Mouse (Mus musculus): ENCODE results near the gene Pitpnb. TPM values are rescaled to one million over a fixed set of nuclear protein-coding genes. Genes with fewer than 3 reads are reported as not detected.

The Pitpnb gene
- polyA plus RNA-seq, 1 experiment from 2014 or later, result 78.8 TPM

- Histone ChIP-seq H3K27ac (ENCODE audit: low read depth, low read length) (no peak overlapping the region), H3K4me2 (no peak overlapping the region), H3K4me3 (ENCODE audit: low read depth, low read length) (no peak overlapping the region), H3K9me3 (replicated peaks; ENCODE audit: control insufficient read depth, low read length) (no peaks in the 10 kb centered on the region), H3K27me3 (ENCODE audit: control insufficient read depth, insufficient read depth, low read length) (peaks cover 8% of the 10 kb centered on the region), H3K9ac (ENCODE audit: low read depth, low read length) (no peak overlapping the region), H3K36me3 (ENCODE audit: control insufficient read depth, insufficient read depth, low read length) (no peaks in the 10 kb centered on the region), H3K4me1 (ENCODE audit: control insufficient read depth, insufficient read depth, low read length) (peaks cover 39% of the 10 kb centered on the region)
- WGBS (ENCODE audit: insufficient replicate concordance), result 50% methylated on average over 10 of the region's 10 CpGs
- ATAC-seq (replicated peaks; ENCODE audit: insufficient number of reproducible peaks, low FRiP score, low TSS enrichment), result no peak
Measured at GRCm38 (mm10) chr5:111395771-111396170, 65.2 kb downstream of the Pitpnb start.

- Histone ChIP-seq H3K27me3 (ENCODE audit: control insufficient read depth, insufficient read depth, low read length) (peaks cover 8% of the 10 kb centered on the region), H3K9ac (ENCODE audit: low read depth, low read length) (no peak overlapping the region), H3K9me3 (replicated peaks; ENCODE audit: control insufficient read depth, low read length) (no peaks in the 10 kb centered on the region), H3K4me3 (ENCODE audit: low read depth, low read length) (no peak overlapping the region), H3K4me1 (ENCODE audit: control insufficient read depth, insufficient read depth, low read length) (peaks cover 42% of the 10 kb centered on the region), H3K4me2 (no peak overlapping the region), H3K27ac (ENCODE audit: low read depth, low read length) (no peak overlapping the region), H3K36me3 (ENCODE audit: control insufficient read depth, insufficient read depth, low read length) (no peaks in the 10 kb centered on the region)
- 64% methylated on average over 4 of the region's 4 CpGs for WGBS (ENCODE audit: insufficient replicate concordance)
- no peak for ATAC-seq (replicated peaks; ENCODE audit: insufficient number of reproducible peaks, low FRiP score, low TSS enrichment)
Measured at GRCm38 (mm10) chr5:111396199-111396598, 65.6 kb downstream of the Pitpnb start.

GRCm38 (mm10) chr5:111398471-111398870, 67.9 kb downstream of the Pitpnb start:
- no peak overlapping the region for H3K4me3 ChIP-seq (ENCODE audit: low read depth, low read length)
- H3K4me2 ChIP-seq, result no peak overlapping the region
- H3K27ac ChIP-seq (ENCODE audit: low read depth, low read length), result no peak overlapping the region
- H3K36me3 ChIP-seq (ENCODE audit: control insufficient read depth, insufficient read depth, low read length), result no peaks in the 10 kb centered on the region
- H3K4me1 ChIP-seq (ENCODE audit: control insufficient read depth, insufficient read depth, low read length), result peaks cover 38% of the 10 kb centered on the region
- H3K27me3 ChIP-seq (ENCODE audit: control insufficient read depth, insufficient read depth, low read length), result peaks cover 8% of the 10 kb centered on the region
- 34% methylated on average over 4 of the region's 4 CpGs for WGBS (ENCODE audit: insufficient replicate concordance)
- no peaks in the 10 kb centered on the region for H3K9me3 ChIP-seq (replicated peaks; ENCODE audit: control insufficient read depth, low read length)
- ATAC-seq (replicated peaks; ENCODE audit: insufficient number of reproducible peaks, low FRiP score, low TSS enrichment), result no peak
- no peak overlapping the region for H3K9ac ChIP-seq (ENCODE audit: low read depth, low read length)

GRCm38 (mm10) chr5:111399271-111399670, 68.7 kb downstream of the Pitpnb start:
- ATAC-seq (replicated peaks; ENCODE audit: insufficient number of reproducible peaks, low FRiP score, low TSS enrichment), result no peak
- H3K36me3 ChIP-seq (ENCODE audit: control insufficient read depth, insufficient read depth, low read length), result no peaks in the 10 kb centered on the region
- WGBS (ENCODE audit: insufficient replicate concordance), result 55% methylated on average over 4 of the region's 4 CpGs
- peaks cover 30% of the 10 kb centered on the region for H3K4me1 ChIP-seq (ENCODE audit: control insufficient read depth, insufficient read depth, low read length)
- peaks cover 8% of the 10 kb centered on the region for H3K27me3 ChIP-seq (ENCODE audit: control insufficient read depth, insufficient read depth, low read length)
- no peak overlapping the region for H3K4me2 ChIP-seq
- no peak overlapping the region for H3K4me3 ChIP-seq (ENCODE audit: low read depth, low read length)
- no peak overlapping the region for H3K27ac ChIP-seq (ENCODE audit: low read depth, low read length)
- H3K9me3 ChIP-seq (replicated peaks; ENCODE audit: control insufficient read depth, low read length), result no peaks in the 10 kb centered on the region
- H3K9ac ChIP-seq (ENCODE audit: low read depth, low read length), result no peak overlapping the region

- H3K4me3 ChIP-seq (ENCODE audit: low read depth, low read length), result no peak overlapping the region
- ATAC-seq (replicated peaks; ENCODE audit: insufficient number of reproducible peaks, low FRiP score, low TSS enrichment), result no peak
- H3K36me3 ChIP-seq (ENCODE audit: control insufficient read depth, insufficient read depth, low read length), result no peaks in the 10 kb centered on the region
- no peak overlapping the region for H3K27ac ChIP-seq (ENCODE audit: low read depth, low read length)
- no peak overlapping the region for H3K9ac ChIP-seq (ENCODE audit: low read depth, low read length)
- H3K4me2 ChIP-seq, result no peak overlapping the region
- 78% methylated on average over 19 of the region's 19 CpGs for WGBS (ENCODE audit: insufficient replicate concordance)
- H3K4me1 ChIP-seq (ENCODE audit: control insufficient read depth, insufficient read depth, low read length), result peaks cover 11% of the 10 kb centered on the region
- H3K9me3 ChIP-seq (replicated peaks; ENCODE audit: control insufficient read depth, low read length), result no peaks in the 10 kb centered on the region
- H3K27me3 ChIP-seq (ENCODE audit: control insufficient read depth, insufficient read depth, low read length), result peaks cover 14% of the 10 kb centered on the region
Measured at GRCm38 (mm10) chr5:111401879-111402650, 71.5 kb downstream of the Pitpnb start.

- Histone ChIP-seq H3K4me2 (no peak overlapping the region), H3K9me3 (replicated peaks; ENCODE audit: control insufficient read depth, low read length) (no peaks in the 10 kb centered on the region), H3K27me3 (ENCODE audit: control insufficient read depth, insufficient read depth, low read length) (peaks cover 9% of the 10 kb centered on the region; the same call in 1 of the 2 replicates), H3K36me3 (ENCODE audit: control insufficient read depth, insufficient read depth, low read length) (no peaks in the 10 kb centered on the region), H3K4me3 (ENCODE audit: low read depth, low read length) (no peak overlapping the region), H3K9ac (ENCODE audit: low read depth, low read length) (no peak overlapping the region), H3K4me1 (ENCODE audit: control insufficient read depth, insufficient read depth, low read length) (peaks cover 11% of the 10 kb centered on the region), H3K27ac (ENCODE audit: low read depth, low read length) (no peak overlapping the region)
- ATAC-seq (replicated peaks; ENCODE audit: insufficient number of reproducible peaks, low FRiP score, low TSS enrichment), result no peak
- 83% methylated on average over 6 of the region's 6 CpGs for WGBS (ENCODE audit: insufficient replicate concordance)
Measured at GRCm38 (mm10) chr5:111402651-111402996, 72.1 kb downstream of the Pitpnb start.

- Histone ChIP-seq H3K27ac (ENCODE audit: low read depth, low read length) (no peak overlapping the region), H3K9ac (ENCODE audit: low read depth, low read length) (no peak overlapping the region), H3K4me1 (ENCODE audit: control insufficient read depth, insufficient read depth, low read length) (peaks cover 22% of the 10 kb centered on the region), H3K36me3 (ENCODE audit: control insufficient read depth, insufficient read depth, low read length) (no peaks in the 10 kb centered on the region), H3K9me3 (replicated peaks; ENCODE audit: control insufficient read depth, low read length) (no peaks in the 10 kb centered on the region), H3K27me3 (ENCODE audit: control insufficient read depth, insufficient read depth, low read length) (peaks cover 9% of the 10 kb centered on the region; the same call in 1 of the 2 replicates), H3K4me2 (no peak overlapping the region), H3K4me3 (ENCODE audit: low read depth, low read length) (no peak overlapping the region)
- ATAC-seq (replicated peaks; ENCODE audit: insufficient number of reproducible peaks, low FRiP score, low TSS enrichment), result no peak
- 78% methylated on average over 6 of the region's 6 CpGs for WGBS (ENCODE audit: insufficient replicate concordance)
Measured at GRCm38 (mm10) chr5:111404721-111405120, 74.2 kb downstream of the Pitpnb start.

GRCm38 (mm10) chr5:111408470-111409105, 78.0 kb downstream of the Pitpnb start:
- peaks cover 26% of the 10 kb centered on the region for H3K4me1 ChIP-seq (ENCODE audit: control insufficient read depth, insufficient read depth, low read length)
- peak overlapping the region; percentile 56; the same call in 1 of the 2 replicates for H3K9ac ChIP-seq (ENCODE audit: low read depth, low read length)
- H3K4me3 ChIP-seq (ENCODE audit: low read depth, low read length), result no peak overlapping the region
- peak; percentile 33; the same call in 1 of the 2 replicates for ATAC-seq (replicated peaks; ENCODE audit: insufficient number of reproducible peaks, low FRiP score, low TSS enrichment)
- H3K9me3 ChIP-seq (replicated peaks; ENCODE audit: control insufficient read depth, low read length), result no peaks in the 10 kb centered on the region
- H3K4me2 ChIP-seq, result peak overlapping the region; percentile 45
- no peaks in the 10 kb centered on the region for H3K36me3 ChIP-seq (ENCODE audit: control insufficient read depth, insufficient read depth, low read length)
- peaks cover 16% of the 10 kb centered on the region for H3K27me3 ChIP-seq (ENCODE audit: control insufficient read depth, insufficient read depth, low read length)
- 8% methylated on average over 14 of the region's 14 CpGs for WGBS (ENCODE audit: insufficient replicate concordance)
- H3K27ac ChIP-seq (ENCODE audit: low read depth, low read length), result peak overlapping the region; percentile 50

Measured in heart, embryonic 11.5 days (tissue).